Mouse (Mus musculus) stomach, embryonic 15.5 days (tissue): Measurements from ENCODE around the gene St3gal4. TPM values are rescaled to one million over a fixed set of nuclear protein-coding genes. Genes with fewer than 3 reads are reported as not detected.

Source experiments
- ATAC-seq: fragments of 200-750 bp; cut with Nextera tagmentation; 2 replicates; pipeline ENCODE4 v1.8.0; 2017; ENCODE audit warnings: low read depth, moderate number of reproducible peaks, moderate TSS enrichment; ENCODE audit not compliant: insufficient read depth, low FRiP score
- H3K27ac ChIP-seq: fragments of 300-500 bp; sonication (generic); 2 replicates; pipeline ENCODE4 v1.5.1; 2015; ENCODE audit warnings: mild to moderate bottlenecking, inconsistent platforms
- H3K27me3 ChIP-seq: fragments of 300-500 bp; sonication (generic); replicated peaks from 2 replicates; pipeline ENCODE4 v1.6.1; 2015; ENCODE audit warnings: inconsistent platforms
- H3K36me3 ChIP-seq: fragments of 300-500 bp; sonication (generic); 2 replicates; pipeline ENCODE4 v1.6.1; 2015; ENCODE audit warnings: inconsistent platforms
- H3K4me1 ChIP-seq: fragments of 300-500 bp; sonication (generic); 2 replicates; pipeline ENCODE4 v1.6.1; 2015; ENCODE audit warnings: inconsistent platforms
- H3K4me2 ChIP-seq: fragments of 300-500 bp; sonication (generic); 2 replicates; pipeline ENCODE4 v1.6.1; 2015; ENCODE audit warnings: mild to moderate bottlenecking, inconsistent platforms
- H3K4me3 ChIP-seq: fragments of 300-500 bp; sonication (generic); replicated peaks from 2 replicates; pipeline ENCODE4 v1.5.1; 2015; ENCODE audit warnings: inconsistent platforms
- H3K9ac ChIP-seq: fragments of 300-500 bp; sonication (generic); 2 replicates; pipeline ENCODE4 v1.6.1; 2015; ENCODE audit warnings: inconsistent platforms
- H3K9me3 ChIP-seq: fragments of 300-500 bp; sonication (generic); 2 replicates; pipeline ENCODE4 v1.6.1; 2016; ENCODE audit warnings: inconsistent platforms
- WGBS: fragments of 180-500 bp; shearing (Covaris S2); methylation state at CpG from one replicate; pipeline ENCODE4 v1.1.7; 2015; 5-methylcytosine and 5-hydroxymethylcytosine counted together
- polyA plus RNA-seq: library from polyadenylated mRNA; unstranded; fragments of >200 nt; fragmentation: Nextera tagmentation; extraction: Ambion mirVana; gene quantifications from 2 replicates; pipeline ENCODE4 v1.2.1, GENCODE M21; 2015

St3gal4 gene
- polyA plus RNA-seq, 1 experiment from 2014 or later: 45.7 TPM

DNA sequence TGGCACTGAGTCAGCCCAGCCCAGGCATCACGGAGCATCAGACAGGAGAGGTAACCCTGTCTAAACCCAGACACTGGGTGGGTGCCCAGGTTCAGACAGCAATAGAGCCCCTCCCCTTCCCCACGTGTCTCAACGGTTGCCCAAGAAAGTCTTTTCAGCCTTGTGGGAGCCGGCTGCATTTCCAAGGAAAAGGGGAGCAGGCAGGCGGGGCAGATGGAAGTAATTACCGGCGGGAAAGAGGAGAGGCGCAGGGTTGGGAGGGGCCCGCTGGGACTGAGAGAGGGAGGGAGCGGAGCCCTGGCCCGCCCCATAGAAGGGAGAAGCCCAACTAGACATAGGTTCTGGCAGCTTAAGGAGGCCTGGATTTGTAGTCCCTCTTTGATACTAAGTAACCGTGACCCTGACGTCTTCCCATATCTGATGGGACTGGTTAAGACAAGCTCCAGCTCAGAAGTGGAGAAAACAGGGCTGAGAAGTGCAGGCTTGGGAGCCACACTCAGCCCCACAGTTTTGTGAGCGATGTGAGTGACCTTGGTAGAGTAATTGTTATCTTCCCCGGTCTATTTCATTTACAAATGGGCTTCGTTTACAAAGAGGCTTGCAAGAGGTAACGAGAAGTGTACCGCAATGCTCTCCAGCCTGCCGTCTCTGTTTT lies 7.0 kb downstream of the St3gal4 start:
- peak overlapping the region; percentile 33 for H3K4me2 ChIP-seq
- H3K27ac ChIP-seq: peak overlapping the region; percentile 51; the same call in 1 of the 2 replicates
- WGBS: 31% methylated on average over 19 of the region's 19 CpGs
- H3K9me3 ChIP-seq: no peaks in the 10 kb centered on the region
- H3K9ac ChIP-seq: no peak overlapping the region
- no peaks in the 10 kb centered on the region for H3K36me3 ChIP-seq
- H3K4me3 ChIP-seq: no peak overlapping the region
- H3K4me1 ChIP-seq: peaks cover 53% of the 10 kb centered on the region
- ATAC-seq: 0 out of 2 replicates have a peak, but pooled peaks have one; percentile 24
- no peaks in the 10 kb centered on the region for H3K27me3 ChIP-seq

DNA sequence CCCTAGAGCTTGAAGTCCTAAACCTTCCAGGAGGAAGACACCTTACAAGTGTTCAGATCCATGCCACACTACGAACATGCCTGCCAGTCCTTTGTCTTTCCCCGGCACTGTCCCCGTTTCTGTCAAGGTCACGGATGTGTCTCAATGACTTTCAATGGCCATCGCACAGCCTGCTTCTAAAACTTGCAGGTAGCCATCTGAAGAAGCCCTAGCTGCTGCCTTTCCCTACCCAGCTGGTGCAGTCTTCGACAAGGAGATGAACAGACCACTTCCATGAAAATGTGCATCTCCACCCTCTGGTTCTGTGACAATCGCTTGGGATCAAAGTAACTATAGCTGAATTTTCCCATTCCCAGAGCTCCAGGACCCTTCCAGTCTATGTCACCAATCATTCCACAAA lies 7.6 kb downstream of the St3gal4 start:
- H3K27ac ChIP-seq: peak overlapping the region; percentile 51; the same call in 1 of the 2 replicates
- H3K4me3 ChIP-seq: no peak overlapping the region
- WGBS: 79% methylated on average over 7 of the region's 7 CpGs
- peaks cover 54% of the 10 kb centered on the region for H3K4me1 ChIP-seq
- no peaks in the 10 kb centered on the region for H3K27me3 ChIP-seq
- H3K4me2 ChIP-seq: peak overlapping the region; percentile 33
- H3K9ac ChIP-seq: no peak overlapping the region
- no peaks in the 10 kb centered on the region for H3K36me3 ChIP-seq
- no peaks in the 10 kb centered on the region for H3K9me3 ChIP-seq
- no peak for ATAC-seq

DNA sequence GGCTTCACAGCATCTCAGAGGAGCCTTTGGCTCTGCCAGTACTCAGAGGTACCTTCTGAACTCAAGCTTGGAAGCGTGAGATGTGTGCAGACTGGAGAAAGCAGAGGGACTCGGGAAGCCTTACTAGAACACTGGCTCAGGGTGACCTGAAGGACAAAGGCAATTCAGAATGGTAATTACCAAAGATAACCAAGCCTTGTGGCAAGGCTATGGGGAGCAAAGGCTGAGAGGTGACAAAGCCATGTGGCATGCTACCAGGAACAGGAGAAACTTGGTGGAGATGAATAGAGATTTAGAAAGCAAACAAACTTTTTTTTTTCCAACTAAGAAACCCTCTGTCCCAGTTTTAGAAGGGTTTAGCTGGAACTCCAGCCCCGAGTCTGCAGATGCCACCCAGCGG lies 8.5 kb downstream of the St3gal4 start:
- Histone ChIP-seq H3K9ac (no peak overlapping the region), H3K4me2 (0 out of 2 replicates have a peak overlapping the region, but pooled peaks have one; percentile 4), H3K36me3 (no peaks in the 10 kb centered on the region), H3K4me1 (peaks cover 56% of the 10 kb centered on the region), H3K27me3 (no peaks in the 10 kb centered on the region), H3K9me3 (no peaks in the 10 kb centered on the region), H3K27ac (peak overlapping the region; percentile 63), H3K4me3 (no peak overlapping the region)
- 64% methylated on average over 4 of the region's 4 CpGs for WGBS
- no peak for ATAC-seq

DNA sequence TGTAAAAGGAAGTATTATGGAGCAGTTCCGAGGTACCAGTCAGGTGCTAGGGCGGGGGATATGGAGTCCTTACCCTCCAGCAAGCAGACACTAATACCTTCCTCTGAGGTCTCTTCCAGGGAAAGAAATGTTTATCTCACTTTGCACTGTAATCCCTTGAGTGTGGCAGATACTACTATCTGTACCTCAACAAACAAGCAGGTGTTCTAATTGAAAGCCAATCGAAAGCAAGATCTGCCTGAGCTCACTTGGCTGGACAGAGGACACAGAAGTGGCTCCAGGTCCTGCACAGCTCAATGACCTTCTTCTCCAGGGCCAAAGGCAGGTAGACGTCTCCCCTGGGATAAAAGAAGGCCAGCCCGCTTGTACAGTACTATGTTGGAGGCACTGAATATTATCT lies 9.0 kb downstream of the St3gal4 start:
- Histone ChIP-seq H3K27me3 (no peaks in the 10 kb centered on the region), H3K4me3 (no peak overlapping the region), H3K36me3 (no peaks in the 10 kb centered on the region), H3K4me1 (peaks cover 54% of the 10 kb centered on the region), H3K4me2 (0 out of 2 replicates have a peak overlapping the region, but pooled peaks have one; percentile 4), H3K27ac (peak overlapping the region; percentile 63), H3K9me3 (no peaks in the 10 kb centered on the region), H3K9ac (no peak overlapping the region)
- WGBS: 79% methylated on average over 5 of the region's 5 CpGs
- ATAC-seq: no peak

DNA sequence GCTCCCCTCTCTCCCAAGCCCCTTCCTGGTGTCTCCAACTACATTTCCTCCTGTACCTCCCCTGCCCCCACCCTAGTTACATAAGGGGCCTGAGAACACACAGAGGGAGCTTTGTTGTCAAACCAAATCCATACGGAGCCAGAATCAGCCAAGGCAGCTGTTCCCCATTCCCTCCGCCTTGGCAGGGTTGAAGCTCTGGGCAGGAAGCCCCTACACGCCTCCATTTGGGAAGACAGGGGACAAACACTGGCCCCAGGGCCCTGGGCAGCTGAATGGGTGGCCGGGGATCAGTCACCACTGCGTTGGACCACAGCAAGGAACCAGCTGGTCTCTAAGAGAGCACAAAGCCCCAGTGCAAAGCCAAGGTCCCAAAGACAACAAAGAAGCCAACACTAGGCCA lies 10.2 kb downstream of the St3gal4 start:
- ATAC-seq: no peak
- H3K4me1 ChIP-seq: peaks cover 56% of the 10 kb centered on the region

DNA sequence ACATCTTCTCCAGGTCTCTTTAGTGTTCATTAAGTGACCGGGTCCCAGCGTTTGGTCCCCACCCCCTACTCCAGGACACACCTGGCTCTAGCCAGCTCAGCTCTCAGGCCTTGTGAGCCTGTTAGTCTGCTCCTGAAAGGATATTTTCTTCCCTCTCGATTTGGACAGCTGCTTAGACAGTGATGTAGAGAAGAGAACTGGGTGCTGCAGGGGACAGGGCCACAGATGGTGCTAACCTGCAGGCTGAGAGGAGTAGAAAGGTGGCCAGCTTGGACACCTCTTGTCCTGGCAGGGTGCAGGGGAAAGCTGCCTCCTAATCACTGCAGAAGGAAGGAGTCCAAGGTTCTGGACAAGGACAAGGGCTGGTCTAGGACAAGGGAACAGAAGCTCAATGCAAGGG lies 11.0 kb downstream of the St3gal4 start:
- Histone ChIP-seq H3K27me3 (no peaks in the 10 kb centered on the region), H3K27ac (no peak overlapping the region), H3K9me3 (no peaks in the 10 kb centered on the region), H3K9ac (no peak overlapping the region), H3K4me2 (no peak overlapping the region), H3K36me3 (no peaks in the 10 kb centered on the region), H3K4me3 (no peak overlapping the region), H3K4me1 (peaks cover 53% of the 10 kb centered on the region)
- no peak for ATAC-seq
- 60% methylated on average over 3 of the region's 3 CpGs for WGBS

More for the DNA sequence above, 10.2 kb downstream of the St3gal4 start:
- Histone ChIP-seq H3K9me3 (no peaks in the 10 kb centered on the region), H3K27ac (peak overlapping the region; percentile 58), H3K27me3 (no peaks in the 10 kb centered on the region), H3K4me3 (no peak overlapping the region), H3K9ac (no peak overlapping the region), H3K36me3 (no peaks in the 10 kb centered on the region), H3K4me2 (no peak overlapping the region)
- 52% methylated on average over 5 of the region's 5 CpGs for WGBS

DNA sequence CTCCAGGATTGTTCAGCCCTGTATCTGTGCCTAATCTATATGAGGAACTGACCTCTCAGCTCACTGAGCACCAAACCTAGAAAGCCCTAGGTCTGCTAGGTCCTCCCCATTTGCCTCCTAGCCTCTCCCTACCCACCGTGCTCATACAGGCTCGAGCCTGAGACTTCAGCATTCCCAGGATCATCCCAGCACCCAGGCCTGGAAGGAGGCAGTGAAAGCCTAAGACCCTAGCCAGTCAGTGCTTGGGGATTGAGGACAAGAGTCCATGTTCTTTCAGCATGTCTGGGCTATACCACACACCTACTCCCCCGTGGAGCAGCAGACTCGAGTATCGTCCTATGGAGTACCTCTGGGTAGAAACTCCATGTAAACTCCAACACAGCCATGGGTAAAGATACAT lies 11.7 kb downstream of the St3gal4 start:
- H3K27ac ChIP-seq: no peak overlapping the region
- no peak overlapping the region for H3K4me3 ChIP-seq
- no peak overlapping the region for H3K4me2 ChIP-seq
- 82% methylated on average over 5 of the region's 5 CpGs for WGBS
- no peaks in the 10 kb centered on the region for H3K9me3 ChIP-seq
- H3K36me3 ChIP-seq: no peaks in the 10 kb centered on the region
- H3K4me1 ChIP-seq: peaks cover 49% of the 10 kb centered on the region
- no peak for ATAC-seq
- H3K27me3 ChIP-seq: no peaks in the 10 kb centered on the region
- H3K9ac ChIP-seq: no peak overlapping the region

DNA sequence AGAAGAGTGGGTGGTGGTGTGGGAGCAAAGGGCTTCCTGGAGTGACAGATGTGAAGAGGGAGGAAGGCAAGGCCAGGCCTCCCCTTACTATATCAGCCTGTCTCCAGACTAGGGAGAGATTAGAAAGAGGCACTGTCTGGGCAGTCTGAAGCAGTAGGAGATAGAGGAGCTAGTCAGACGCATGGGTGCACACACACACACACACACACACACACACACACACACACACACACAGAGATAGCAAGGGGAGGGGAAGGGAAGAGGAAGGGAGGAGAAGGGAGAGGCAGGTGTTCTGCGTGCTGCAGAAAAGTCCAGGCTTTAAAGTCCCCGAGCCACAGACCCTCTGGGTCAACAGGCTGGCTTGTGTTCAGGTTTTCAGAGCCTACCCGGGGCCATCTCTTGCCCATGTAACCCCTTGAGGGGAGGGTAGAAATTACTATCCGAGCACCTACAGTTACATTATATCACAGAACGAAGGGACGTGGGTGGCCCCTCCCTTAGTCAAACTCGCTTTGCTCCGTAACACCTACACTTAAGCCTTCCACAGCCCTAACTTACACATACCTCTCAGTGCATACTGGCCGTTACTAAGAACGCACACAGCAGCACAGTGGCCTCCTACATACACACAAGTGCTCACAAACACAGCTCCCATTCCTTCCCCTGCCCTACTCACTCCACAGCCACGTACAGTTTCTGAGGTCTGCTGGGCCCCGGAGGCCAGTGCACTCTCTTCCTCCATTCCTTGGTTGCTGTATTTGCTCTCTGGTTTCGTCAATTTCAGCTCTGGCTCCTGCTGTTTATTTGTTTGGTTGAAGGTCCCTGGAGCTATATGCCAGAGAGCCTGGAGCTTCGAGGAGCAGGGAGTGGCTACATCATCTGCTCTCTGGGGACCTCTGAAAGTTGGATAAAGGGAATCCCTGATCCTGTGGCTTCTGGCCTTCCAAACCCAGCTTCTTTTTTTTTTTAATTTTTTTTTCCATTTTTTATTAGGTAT lies 12.9 kb downstream of the St3gal4 start:
- no peak overlapping the region for H3K4me3 ChIP-seq
- H3K9ac ChIP-seq: no peak overlapping the region
- H3K4me1 ChIP-seq: peaks cover 41% of the 10 kb centered on the region
- 0 out of 2 replicates have a peak overlapping the region, but pooled peaks have one; percentile 12 for H3K4me2 ChIP-seq
- no peaks in the 10 kb centered on the region for H3K9me3 ChIP-seq
- 45% methylated on average over 15 of the region's 15 CpGs for WGBS
- no peaks in the 10 kb centered on the region for H3K36me3 ChIP-seq
- peak; percentile 81 for ATAC-seq
- no peaks in the 10 kb centered on the region for H3K27me3 ChIP-seq
- H3K27ac ChIP-seq: peak overlapping the region; percentile 72

DNA sequence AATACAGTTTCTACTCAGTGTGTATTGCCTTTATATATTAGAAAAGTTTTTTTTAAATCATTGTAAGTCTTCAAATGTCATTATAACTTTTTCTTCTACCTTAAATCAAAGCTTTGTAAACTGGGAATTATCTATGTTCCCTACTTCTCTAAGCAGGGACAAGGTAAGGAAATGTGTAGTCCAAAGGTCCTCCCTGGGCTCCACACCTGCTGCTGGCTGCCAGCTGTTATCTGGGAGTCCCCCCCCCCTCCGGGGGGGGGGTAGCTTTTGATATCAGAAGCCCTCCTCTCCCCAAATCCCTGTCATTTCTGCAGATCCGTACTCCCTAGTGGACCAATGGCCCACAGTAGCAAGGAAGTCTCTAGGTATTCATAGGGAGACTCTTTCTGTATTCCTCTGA lies 13.6 kb downstream of the St3gal4 start:
- H3K27ac ChIP-seq: peak overlapping the region; percentile 44; the same call in 1 of the 2 replicates

DNA sequence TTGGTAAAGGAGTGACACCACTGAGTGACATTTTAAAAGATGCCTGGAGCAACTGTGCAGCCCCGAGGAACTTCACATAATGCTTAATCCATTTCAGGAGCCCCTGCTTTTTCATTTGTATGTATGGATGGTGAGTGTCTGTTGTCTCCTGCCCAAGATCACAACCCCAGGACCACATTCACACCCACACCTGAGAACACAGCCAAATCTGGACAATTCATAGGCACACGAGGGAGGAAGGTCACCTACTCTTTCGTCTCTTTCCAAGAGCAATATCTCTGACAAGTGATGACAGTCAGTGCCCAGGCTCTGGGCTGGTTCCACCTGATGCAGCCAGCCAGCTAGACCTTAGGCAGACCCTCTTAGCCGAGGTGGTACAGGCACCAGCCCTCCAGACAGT lies 14.4 kb downstream of the St3gal4 start:
- 71% methylated on average over 4 of the region's 4 CpGs for WGBS

More for the DNA sequence above, 13.6 kb downstream of the St3gal4 start:
- H3K4me2 ChIP-seq: no peak overlapping the region
- H3K9me3 ChIP-seq: no peaks in the 10 kb centered on the region
- WGBS: 33% methylated on average over 2 of the region's 2 CpGs
- no peaks in the 10 kb centered on the region for H3K27me3 ChIP-seq
- ATAC-seq: no peak
- H3K4me3 ChIP-seq: no peak overlapping the region
- peaks cover 33% of the 10 kb centered on the region for H3K4me1 ChIP-seq
- no peaks in the 10 kb centered on the region for H3K36me3 ChIP-seq
- H3K9ac ChIP-seq: no peak overlapping the region

DNA sequence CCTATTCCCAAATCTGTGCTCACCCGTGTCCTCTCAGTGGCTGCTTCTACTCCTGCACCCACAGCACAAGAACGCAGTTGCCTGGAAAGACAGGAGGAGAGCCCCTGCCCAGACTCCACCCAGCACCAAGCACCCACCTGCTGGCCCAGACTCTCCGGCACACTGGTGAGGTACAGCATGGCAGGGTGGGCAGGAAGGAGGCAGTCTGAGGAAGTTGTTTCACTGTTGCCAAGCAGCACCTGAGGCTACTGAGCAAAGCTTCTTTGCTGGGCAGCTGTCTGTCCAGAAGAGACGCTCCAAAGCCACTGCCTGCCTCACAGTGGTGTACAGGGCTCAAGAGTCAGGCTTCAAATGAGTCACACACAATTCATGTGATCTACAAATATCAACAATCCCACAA lies 20.3 kb downstream of the St3gal4 start:
- Histone ChIP-seq H3K27me3 (no peaks in the 10 kb centered on the region), H3K9ac (no peak overlapping the region), H3K27ac (no peak overlapping the region), H3K9me3 (no peaks in the 10 kb centered on the region), H3K4me1 (peaks cover 4% of the 10 kb centered on the region; the same call in 1 of the 2 replicates), H3K36me3 (no peaks in the 10 kb centered on the region), H3K4me2 (no peak overlapping the region), H3K4me3 (no peak overlapping the region)
- WGBS: 66% methylated on average over 4 of the region's 4 CpGs
- peak; percentile 27; the same call in 1 of the 2 replicates for ATAC-seq

More for the DNA sequence above, 14.4 kb downstream of the St3gal4 start:
- Histone ChIP-seq H3K36me3 (no peaks in the 10 kb centered on the region), H3K4me2 (no peak overlapping the region), H3K9me3 (no peaks in the 10 kb centered on the region), H3K4me1 (peaks cover 26% of the 10 kb centered on the region), H3K27ac (no peak overlapping the region), H3K4me3 (no peak overlapping the region), H3K9ac (no peak overlapping the region), H3K27me3 (no peaks in the 10 kb centered on the region)
- no peak for ATAC-seq

DNA sequence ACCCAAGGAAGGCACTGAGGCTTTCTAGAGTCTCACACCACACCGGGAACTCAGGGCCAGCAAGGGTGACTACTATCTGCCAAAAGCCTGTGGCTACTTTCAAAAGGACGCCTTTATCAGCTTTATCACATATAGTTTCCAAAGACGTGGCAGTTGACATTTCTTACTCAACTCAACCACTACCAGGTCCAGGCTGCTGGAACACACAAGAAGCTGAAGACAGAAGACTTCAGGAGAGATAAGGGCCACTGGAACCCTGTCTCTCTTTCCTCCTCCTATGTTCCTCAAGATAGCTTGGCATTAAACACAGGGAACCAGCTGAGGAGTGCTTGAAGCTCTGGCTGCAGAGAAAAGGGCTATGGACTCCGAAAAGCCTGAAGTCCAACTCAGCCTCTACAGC lies 21.2 kb downstream of the St3gal4 start:
- no peak for ATAC-seq
- no peak overlapping the region for H3K4me2 ChIP-seq
- H3K27me3 ChIP-seq: no peaks in the 10 kb centered on the region
- H3K36me3 ChIP-seq: no peaks in the 10 kb centered on the region
- 75% methylated on average over 4 of the region's 4 CpGs for WGBS
- H3K27ac ChIP-seq: no peak overlapping the region
- no peak overlapping the region for H3K4me3 ChIP-seq
- H3K9me3 ChIP-seq: no peaks in the 10 kb centered on the region
- H3K9ac ChIP-seq: no peak overlapping the region
- peaks cover 4% of the 10 kb centered on the region; the same call in 1 of the 2 replicates for H3K4me1 ChIP-seq
